Mouse (Mus musculus): ENCODE measurements around the gene Lingo1. TPM values are rescaled to one million over a fixed set of nuclear protein-coding genes. Genes with fewer than 3 reads are reported as not detected.

Lingo1 gene
- total RNA-seq, 2 experiments from 2014 or later, result 0.73 to 1.4 TPM

- peak; percentile 31 to 51 for DNase-seq
- intact Hi-C loops (cut with DNase I), result no loop called here
These were observed 68.3 kb downstream of the Lingo1 start for GRCm38 (mm10) chr9:56727703-56728684.

GRCm38 (mm10) chr9:56725814-56726213 is 70.5 kb downstream of the Lingo1 start:
- peak; percentile 49 to 73 for DNase-seq
- intact Hi-C loops (cut with DNase I), result loop anchor here (1.0 kb wide), 1 partner anchor 72 kb away; no protein-coding TSS in a partner anchor

GRCm38 (mm10) chr9:56722089-56722825 is 74.0 kb downstream of the Lingo1 start:
- intact Hi-C loops (cut with DNase I), result loop anchor here (5.0 kb wide), 1 partner anchor 85 kb away; no protein-coding TSS in a partner anchor
- no peak for DNase-seq

GRCm38 (mm10) chr9:56718984-56719383 is 77.3 kb downstream of the Lingo1 start:
- intact Hi-C loops (cut with DNase I), result no loop called here

GRCm38 (mm10) chr9:56716565-56716964 is 79.7 kb downstream of the Lingo1 start:
- intact Hi-C loops (cut with DNase I), result no loop called here
- DNase-seq, result no peak

More at GRCm38 (mm10) chr9:56718984-56719383, 77.3 kb downstream of the Lingo1 start:
- DNase-seq, result no peak

GRCm38 (mm10) chr9:56716066-56716465 is 80.2 kb downstream of the Lingo1 start:
- DNase-seq, result no peak
- intact Hi-C loops (cut with DNase I), result no loop called here

GRCm38 (mm10) chr9:56714391-56714790 is 81.9 kb downstream of the Lingo1 start:
- no peak for DNase-seq
- intact Hi-C loops (cut with DNase I), result no loop called here

- intact Hi-C loops (cut with DNase I), result no loop called here
- DNase-seq, result peak; percentile 6 to 14
These were observed 83.5 kb downstream of the Lingo1 start for GRCm38 (mm10) chr9:56712667-56713369.

- intact Hi-C loops (cut with DNase I), result no loop called here
- DNase-seq, result no peak
These were observed 85.3 kb downstream of the Lingo1 start for GRCm38 (mm10) chr9:56710958-56711357.

GRCm38 (mm10) chr9:56706482-56707085 is 89.7 kb downstream of the Lingo1 start:
- no peak for DNase-seq
- intact Hi-C loops (cut with DNase I), result no loop called here

GRCm38 (mm10) chr9:56701394-56701793 is 94.9 kb downstream of the Lingo1 start:
- intact Hi-C loops (cut with DNase I), result no loop called here
- DNase-seq, result no peak

GRCm38 (mm10) chr9:56700866-56701265 is 95.4 kb downstream of the Lingo1 start:
- DNase-seq, result no peak
- intact Hi-C loops (cut with DNase I), result no loop called here

- no peak for DNase-seq
- intact Hi-C loops (cut with DNase I), result no loop called here
These were observed 97.4 kb downstream of the Lingo1 start for GRCm38 (mm10) chr9:56698715-56699370.

- intact Hi-C loops (cut with DNase I), result no loop called here
These were observed 102.2 kb downstream of the Lingo1 start for GRCm38 (mm10) chr9:56694079-56694478.

GRCm38 (mm10) chr9:56691226-56691625 is 105.0 kb downstream of the Lingo1 start:
- no peak for DNase-seq
- intact Hi-C loops (cut with DNase I), result no loop called here

More at GRCm38 (mm10) chr9:56694079-56694478, 102.2 kb downstream of the Lingo1 start:
- no peak for DNase-seq

- intact Hi-C loops (cut with DNase I), result no loop called here
- DNase-seq, result no peak
These were observed 105.6 kb downstream of the Lingo1 start for GRCm38 (mm10) chr9:56690679-56691078.

GRCm38 (mm10) chr9:56687490-56687889 is 108.8 kb downstream of the Lingo1 start:
- intact Hi-C loops (cut with DNase I), result no loop called here
- DNase-seq, result no peak

- intact Hi-C loops (cut with DNase I), result no loop called here
- DNase-seq, result no peak
These were observed 109.2 kb downstream of the Lingo1 start for GRCm38 (mm10) chr9:56687145-56687477.

GRCm38 (mm10) chr9:56686339-56687144 is 109.7 kb downstream of the Lingo1 start:
- DNase-seq, result peak in 1 of 2 experiments; percentile 6
- intact Hi-C loops (cut with DNase I), result no loop called here

Measured in heart, postnatal 36 days (tissue).